Mouse (Mus musculus): Measurements from ENCODE around the gene Scn2a. TPM values are rescaled to one million over a fixed set of nuclear protein-coding genes. Genes with fewer than 3 reads are reported as not detected.

Gene Scn2a
- total RNA-seq (2023) = not detected in 4 replicates

GRCm38 (mm10) chr2:65620556-65621166 lies at the start of gene Scn2a:
Gene Scn2a (plus strand): TSS chr2:65620771.

Other genes starting within 250 kb of the Scn2a start
- gene Scn3a, start 53.1 kb upstream of the Scn2a start, total RNA-seq (2023) = not detected in 4 replicates
- not detected in 4 replicates for gene Csrnp3, start 225.0 kb downstream of the Scn2a start, total RNA-seq (2023)

Data from B cell, adult 62 days (primary cell).